Mouse (Mus musculus) hindbrain, postnatal 0 days (tissue): Measurements from ENCODE around the gene Satb1. TPM values are rescaled to one million over a fixed set of nuclear protein-coding genes. Genes with fewer than 3 reads are reported as not detected.

Experiments
- ATAC-seq: fragments of 200-750 bp; cut with Nextera tagmentation; 2 replicates; pipeline ENCODE4 v1.8.0; 2017; ENCODE audit warnings: mild to moderate bottlenecking, moderate TSS enrichment, moderate library complexity
- DNase-seq: peaks from one replicate; pipeline ENCODE4 v3.0.0-alpha.2; 2015; ENCODE audit warnings: low spot score
- H3K27ac ChIP-seq: fragments of 300-500 bp; sonication (generic); 2 replicates; pipeline ENCODE4 v1.5.1; 2014; ENCODE audit warnings: mild to moderate bottlenecking
- H3K27me3 ChIP-seq: fragments of 300-500 bp; sonication (generic); 2 replicates; pipeline ENCODE4 v1.6.1; 2014; ENCODE audit warnings: low read length, mixed read lengths; ENCODE audit not compliant: insufficient read depth
- H3K36me3 ChIP-seq: fragments of 300-500 bp; sonication (generic); 2 replicates; pipeline ENCODE4 v1.6.1; 2014; ENCODE audit warnings: low read length, mixed read lengths; ENCODE audit not compliant: insufficient read depth
- H3K4me1 ChIP-seq: fragments of 300-500 bp; sonication (generic); 2 replicates; pipeline ENCODE4 v1.6.1; 2014; ENCODE audit warnings: antibody characterized with exemption, low read length, mixed read lengths; ENCODE audit not compliant: insufficient read depth
- H3K4me2 ChIP-seq: fragments of 300-500 bp; sonication (generic); 2 replicates; pipeline ENCODE4 v1.6.1; 2014; ENCODE audit warnings: low read depth, mild to moderate bottlenecking, low read length, moderate library complexity, mixed read lengths
- H3K4me3 ChIP-seq: fragments of 300-500 bp; sonication (generic); 2 replicates; pipeline ENCODE4 v1.5.1; 2014; ENCODE audit warnings: low read length
- H3K9ac ChIP-seq: fragments of 300-500 bp; sonication (generic); replicated peaks from 2 replicates; pipeline ENCODE4 v1.6.1; 2014; ENCODE audit warnings: mild to moderate bottlenecking, low read length, moderate library complexity, mixed read lengths
- H3K9me3 ChIP-seq: fragments of 300-500 bp; sonication (generic); 2 replicates; pipeline ENCODE4 v1.6.1; 2016; ENCODE audit warnings: low read length, mixed read lengths
- CTCF ChIP-seq: IDR thresholded peaks from 2 replicates; pipeline ENCODE4 v1.5.1; 2016; ENCODE audit warnings: antibody characterized with exemption, control low read depth, low read depth
- WGBS: fragments of 180-500 bp; shearing (Covaris S2); extraction: QIAGEN DNeasy Blood & Tissue Kit; methylation state at CpG from one replicate; pipeline ENCODE4 v1.1.7; 2014; 5-methylcytosine and 5-hydroxymethylcytosine counted together
- polyA plus RNA-seq: library from polyadenylated mRNA; unstranded; fragments of >200 nt; fragmentation: Nextera tagmentation; extraction: Ambion mirVana; gene quantifications from 2 replicates; pipeline ENCODE4 v1.2.1, GENCODE M21; 2015
- total RNA-seq: library from RNA; depleted of rRNA; stranded (reverse); fragments of >200 nt; gene quantifications from 2 replicates; pipeline ENCODE4 v1.2.3, GENCODE M21; 2014; rRNA removed

Satb1 gene
- total RNA-seq (37.1 and 44.5 TPM in 2 replicates), polyA plus RNA-seq (21.5 and 26.2 TPM in 2 replicates)

DNA sequence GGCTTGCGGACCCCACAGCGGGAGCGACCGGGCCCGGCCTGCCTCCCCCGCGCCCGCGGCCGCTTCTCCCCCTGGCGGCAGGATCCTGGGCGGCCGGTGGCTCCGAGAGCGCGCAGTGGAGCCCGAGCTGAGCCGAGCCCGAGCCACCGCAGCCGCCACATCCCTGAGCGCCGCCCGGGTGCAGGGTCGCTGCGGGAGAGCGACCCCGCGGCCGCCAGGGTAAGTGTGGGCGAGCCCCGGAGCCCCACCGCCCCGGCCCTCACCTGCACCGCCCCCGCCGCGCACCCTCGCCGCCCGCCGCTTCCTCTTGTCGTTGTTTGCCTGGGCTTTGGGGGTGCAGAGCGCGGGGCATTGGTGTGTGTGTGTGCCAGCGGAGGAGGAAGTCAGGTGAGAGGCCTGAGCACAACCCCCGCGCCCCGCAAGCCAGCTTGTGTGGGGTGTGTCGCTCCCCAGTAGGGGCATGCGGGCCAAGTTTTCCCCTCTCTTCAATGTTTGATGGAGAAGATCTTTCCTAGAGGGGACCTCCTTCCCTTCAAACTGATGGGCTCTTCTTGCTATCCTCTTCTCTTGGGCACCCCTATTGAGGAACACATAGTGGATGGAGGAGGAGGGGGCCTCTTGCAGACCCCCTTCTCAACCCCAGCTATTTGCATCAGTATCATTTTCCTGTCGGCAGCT lies at the start of gene Satb1:
Gene Satb1, minus strand, starts transcription at position 391 of the 678 bp plus-strand sequence.
- Histone ChIP-seq H3K4me1 (no peaks in the 10 kb centered on the region), H3K9ac (peak within 1 kb of the TSS; percentile 55), H3K36me3 (no peaks in the 10 kb centered on the region), H3K9me3 (no peaks in the 10 kb centered on the region), H3K4me3 (peak within 1 kb of the TSS; percentile 56), H3K4me2 (peak within 1 kb of the TSS; percentile 100), H3K27ac (0 out of 2 replicates have a peak within 1 kb of the TSS, but pooled peaks have one; percentile 15), H3K27me3 (peaks cover 20% of the 10 kb centered on the region)
- peak; percentile 25; the same call in 1 of the 2 replicates for TF ChIP-seq CTCF
- under 1% methylated on average over 39 of the region's 52 CpGs for WGBS
- ATAC-seq: peak; percentile 92
- DNase-seq: peak; percentile 76

- H3K27ac ChIP-seq: no peak overlapping the region
- WGBS: 87% methylated on average over 12 of the region's 12 CpGs
- TF ChIP-seq CTCF: no peak
- no peaks in the 10 kb centered on the region for H3K36me3 ChIP-seq
- no peaks in the 10 kb centered on the region for H3K9me3 ChIP-seq
- H3K9ac ChIP-seq: no peak overlapping the region
- no peaks in the 10 kb centered on the region for H3K4me1 ChIP-seq
- DNase-seq: no peak
- ATAC-seq: no peak
- H3K27me3 ChIP-seq: no peaks in the 10 kb centered on the region
- H3K4me3 ChIP-seq: no peak overlapping the region
- H3K4me2 ChIP-seq: no peak overlapping the region
These were observed 49.5 kb upstream of the Satb1 start for GRCm38 (mm10) chr17:51882566-51882965.

GRCm38 (mm10) chr17:51880895-51881622 lies 48.0 kb upstream of the Satb1 start:
- 37% methylated on average over 8 of the region's 8 CpGs for whole genome bisulfite sequencing
- Histone ChIP-seq H3K27me3 (no peaks in the 10 kb centered on the region), H3K9ac (no peak overlapping the region), H3K36me3 (no peaks in the 10 kb centered on the region), H3K4me1 (no peaks in the 10 kb centered on the region), H3K4me2 (no peak overlapping the region), H3K4me3 (no peak overlapping the region), H3K27ac (no peak overlapping the region), H3K9me3 (no peaks in the 10 kb centered on the region)
- DNase-seq: no peak
- ATAC-seq: no peak
- TF ChIP-seq CTCF: no peak

DNA sequence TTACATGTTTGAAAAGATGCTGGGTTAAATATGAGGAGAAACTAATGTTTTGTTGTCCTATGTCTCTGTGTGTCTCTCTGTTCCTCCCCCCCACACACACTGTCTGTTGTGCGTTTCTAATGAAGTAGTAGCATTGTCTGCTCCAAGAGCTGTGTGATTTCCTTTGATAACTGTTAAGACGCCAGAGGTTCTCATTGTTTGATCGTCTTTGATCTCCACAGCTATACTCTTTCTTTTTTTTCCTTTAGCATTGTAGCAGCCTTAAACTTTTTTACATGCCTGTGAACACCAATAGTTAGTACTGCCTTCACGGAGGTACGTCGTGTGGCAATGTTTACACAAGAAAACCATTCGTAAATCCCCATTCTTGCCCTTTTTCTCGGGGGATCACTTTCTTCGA lies 47.1 kb upstream of the Satb1 start:
- Histone ChIP-seq H3K9ac (no peak overlapping the region), H3K27ac (no peak overlapping the region), H3K36me3 (no peaks in the 10 kb centered on the region), H3K4me3 (no peak overlapping the region), H3K27me3 (no peaks in the 10 kb centered on the region), H3K4me1 (no peaks in the 10 kb centered on the region), H3K4me2 (no peak overlapping the region), H3K9me3 (no peaks in the 10 kb centered on the region)
- 19% methylated on average over 9 of the region's 9 CpGs for WGBS
- DNase-seq: no peak
- no peak for ATAC-seq
- no peak for TF ChIP-seq CTCF

DNA sequence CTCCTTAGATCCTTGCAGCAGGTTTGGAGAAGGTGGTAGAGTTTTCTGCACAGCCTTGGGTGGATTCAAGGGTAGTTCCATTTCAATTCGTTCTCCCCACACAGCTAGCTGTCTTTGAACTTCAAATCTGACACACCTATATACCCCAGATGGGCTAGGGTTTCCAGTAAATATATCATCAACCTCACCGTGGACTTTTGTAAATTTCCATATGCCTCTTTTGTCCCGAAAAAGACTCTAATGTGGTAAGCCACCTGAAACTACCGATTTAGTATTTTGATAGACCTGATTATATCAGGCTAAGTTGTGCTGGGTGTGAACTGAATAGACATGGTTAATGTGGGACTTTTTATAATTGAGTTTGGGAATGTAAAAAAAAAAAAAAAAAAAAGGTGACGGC lies 46.6 kb upstream of the Satb1 start:
- H3K4me1 ChIP-seq: no peaks in the 10 kb centered on the region
- no peak overlapping the region for H3K9ac ChIP-seq
- no peaks in the 10 kb centered on the region for H3K9me3 ChIP-seq
- ATAC-seq (no peak), DNase-seq (no peak)
- H3K27me3 ChIP-seq: no peaks in the 10 kb centered on the region
- no peak overlapping the region for H3K27ac ChIP-seq
- no peak overlapping the region for H3K4me3 ChIP-seq
- no peaks in the 10 kb centered on the region for H3K36me3 ChIP-seq
- 90% methylated on average over 5 of the region's 5 CpGs for WGBS
- no peak overlapping the region for H3K4me2 ChIP-seq
- no peak for TF ChIP-seq CTCF

DNA sequence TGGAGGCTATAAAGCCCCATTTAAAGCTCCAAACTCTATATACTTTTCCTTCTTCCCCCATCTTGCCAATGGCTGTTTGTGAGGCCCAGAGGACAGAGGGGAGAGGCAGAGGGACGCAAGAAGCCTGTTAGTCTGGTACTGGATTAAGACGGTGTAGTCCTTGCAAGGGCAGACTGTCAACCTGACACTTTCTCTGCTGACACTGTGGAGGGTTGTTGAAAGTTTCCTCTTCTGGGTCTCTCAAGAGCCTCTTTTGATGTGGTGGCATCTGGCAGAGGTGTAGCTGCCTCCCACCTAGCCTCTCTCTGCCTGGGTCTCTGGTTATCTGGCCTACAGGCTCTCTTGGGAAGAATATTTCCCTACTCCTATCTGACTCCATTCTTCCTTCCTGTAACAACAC lies 46.1 kb upstream of the Satb1 start:
- no peak for TF ChIP-seq CTCF
- Histone ChIP-seq H3K9ac (no peak overlapping the region), H3K4me1 (no peaks in the 10 kb centered on the region), H3K9me3 (no peaks in the 10 kb centered on the region), H3K4me2 (no peak overlapping the region), H3K27me3 (no peaks in the 10 kb centered on the region), H3K4me3 (no peak overlapping the region), H3K27ac (no peak overlapping the region), H3K36me3 (no peaks in the 10 kb centered on the region)
- ATAC-seq (no peak), DNase-seq (no peak)
- 100% methylated on average over 2 of the region's 2 CpGs for WGBS

GRCm38 (mm10) chr17:51876471-51876870 lies 43.4 kb upstream of the Satb1 start:
- 88% methylated on average over 5 of the region's 5 CpGs for WGBS
- H3K4me2 ChIP-seq: no peak overlapping the region
- no peaks in the 10 kb centered on the region for H3K4me1 ChIP-seq
- no peak for TF ChIP-seq CTCF
- no peak overlapping the region for H3K4me3 ChIP-seq
- H3K27ac ChIP-seq: no peak overlapping the region
- no peaks in the 10 kb centered on the region for H3K36me3 ChIP-seq
- H3K27me3 ChIP-seq: no peaks in the 10 kb centered on the region
- ATAC-seq (no peak), DNase-seq (no peak)
- no peaks in the 10 kb centered on the region for H3K9me3 ChIP-seq
- no peak overlapping the region for H3K9ac ChIP-seq
